Mouse (Mus musculus): ENCODE measurements around the gene Bpifc.

GRCm38 (mm10) chr10:86026354-86026753 is 14.7 kb upstream of the Bpifc start:
- TF ChIP-seq POLR2A (IDR thresholded peaks at IDR 0.05; ENCODE audit: borderline replicate concordance, insufficient read depth, low read length): no peak
- no peak for TF ChIP-seq CTCF (IDR thresholded peaks at IDR 0.05; ENCODE audit: borderline replicate concordance, insufficient read depth, low read depth, low read length)

All from cerebellum, adult 2 months (tissue).